Mouse (Mus musculus): ENCODE data around the gene Ildr2. TPM values are rescaled to one million over a fixed set of nuclear protein-coding genes. Genes with fewer than 3 reads are reported as not detected.

Ildr2 gene
- polyA plus RNA-seq, 1 experiment: not detected

DNA sequence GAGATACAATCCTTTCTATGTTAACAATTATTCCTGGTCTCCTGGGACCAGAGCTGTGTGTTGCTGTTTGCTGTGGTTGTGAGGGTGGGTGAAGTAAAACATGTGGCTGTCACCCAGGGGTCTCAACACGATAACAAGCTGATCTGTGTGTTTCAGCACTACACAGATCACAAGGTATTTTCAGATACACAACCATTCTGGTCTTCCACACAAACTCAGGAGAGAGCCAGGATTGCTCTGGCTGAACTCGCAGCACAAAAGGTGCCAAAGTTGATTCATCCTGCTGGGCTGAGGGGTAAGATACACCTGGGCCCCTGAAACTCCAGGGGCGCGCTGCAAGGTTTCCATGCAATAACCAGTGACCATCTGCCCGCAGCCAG is 54.5 kb downstream of the Ildr2 start:
- no peaks in the 10 kb centered on the region for H3K4me1 ChIP-seq (ENCODE audit: control insufficient read depth, insufficient read depth, low read length)
- TF ChIP-seq POLR2A (IDR thresholded peaks at IDR 0.05; ENCODE audit: borderline replicate concordance, control insufficient read depth, low read depth, low read length): no peak
- no peak for TF ChIP-seq CTCF (IDR thresholded peaks at IDR 0.05; ENCODE audit: control insufficient read depth, insufficient read depth, low read length)
- no peak overlapping the region for H3K27ac ChIP-seq (ENCODE audit: control insufficient read depth, insufficient read depth, low read depth, low read length, poor library complexity)
- WGBS: 16% methylated on average over 5 of the region's 5 CpGs
- H3K4me3 ChIP-seq (replicated peaks; ENCODE audit: control insufficient read depth, low read depth, low read length): no peak overlapping the region

DNA sequence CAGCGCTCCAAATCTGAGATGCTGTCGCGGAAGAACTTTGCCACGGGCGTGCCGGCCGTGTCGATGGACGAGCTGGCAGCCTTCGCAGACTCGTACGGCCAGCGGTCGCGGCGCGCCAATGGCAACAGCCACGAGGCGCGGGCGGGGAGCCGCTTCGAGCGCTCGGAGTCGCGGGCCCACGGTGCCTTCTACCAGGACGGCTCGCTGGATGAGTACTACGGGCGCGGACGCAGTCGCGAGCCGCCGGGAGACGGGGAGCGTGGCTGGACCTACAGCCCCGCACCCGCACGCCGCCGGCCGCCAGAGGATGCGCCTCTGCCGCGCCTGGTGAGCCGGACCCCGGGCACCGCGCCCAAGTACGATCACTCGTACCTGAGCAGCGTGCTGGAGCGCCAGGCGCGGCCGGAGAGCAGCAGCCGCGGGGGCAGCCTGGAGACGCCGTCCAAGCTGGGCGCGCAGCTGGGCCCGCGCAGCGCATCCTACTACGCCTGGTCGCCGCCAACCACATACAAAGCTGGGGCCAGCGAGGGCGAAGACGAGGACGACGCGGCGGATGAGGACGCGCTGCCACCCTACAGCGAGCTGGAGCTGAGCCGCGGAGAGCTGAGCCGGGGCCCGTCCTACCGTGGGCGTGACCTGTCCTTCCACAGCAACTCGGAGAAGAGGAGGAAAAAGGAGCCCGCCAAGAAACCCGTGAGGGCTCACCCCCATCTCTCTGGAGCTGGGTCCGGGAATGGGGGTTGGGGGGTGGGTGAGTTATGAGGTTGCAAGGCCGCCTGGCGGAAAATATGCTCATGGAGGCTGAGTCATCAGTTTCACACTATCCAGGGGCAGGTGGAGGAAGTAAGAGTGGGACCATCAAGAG is 55.1 kb downstream of the Ildr2 start:
- H3K4me3 ChIP-seq (replicated peaks; ENCODE audit: control insufficient read depth, low read depth, low read length): no peak overlapping the region
- H3K27ac ChIP-seq (ENCODE audit: control insufficient read depth, insufficient read depth, low read depth, low read length, poor library complexity): no peak overlapping the region
- H3K4me1 ChIP-seq (ENCODE audit: control insufficient read depth, insufficient read depth, low read length): no peaks in the 10 kb centered on the region
- WGBS: 2% methylated on average over 94 of the region's 94 CpGs
- TF ChIP-seq POLR2A (IDR thresholded peaks at IDR 0.05; ENCODE audit: borderline replicate concordance, control insufficient read depth, low read depth, low read length) (no peak), CTCF (IDR thresholded peaks at IDR 0.05; ENCODE audit: control insufficient read depth, insufficient read depth, low read length) (no peak)

DNA sequence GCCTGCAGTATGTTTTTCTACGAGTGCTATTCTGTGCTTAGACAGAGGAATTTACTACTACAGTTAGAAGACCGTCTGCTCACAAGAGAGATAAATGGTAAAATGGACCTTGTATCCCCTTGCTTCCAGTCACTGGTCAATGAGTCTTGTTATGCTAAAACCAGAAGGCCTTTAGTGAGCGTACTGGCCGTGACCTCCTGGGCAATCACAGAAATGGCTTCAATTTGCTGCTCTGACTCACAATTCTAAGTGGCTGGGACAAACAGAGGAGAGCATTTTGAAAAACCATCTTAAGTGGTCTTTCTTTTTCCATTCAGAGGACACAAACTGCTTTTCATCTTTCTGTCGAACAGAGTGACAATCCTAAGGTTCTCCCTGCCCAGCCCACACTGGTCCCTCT is 57.2 kb downstream of the Ildr2 start:
- Histone ChIP-seq H3K4me3 (replicated peaks; ENCODE audit: control insufficient read depth, low read depth, low read length) (no peak overlapping the region), H3K4me1 (ENCODE audit: control insufficient read depth, insufficient read depth, low read length) (no peaks in the 10 kb centered on the region), H3K27ac (ENCODE audit: control insufficient read depth, insufficient read depth, low read depth, low read length, poor library complexity) (no peak overlapping the region)
- TF ChIP-seq POLR2A (IDR thresholded peaks at IDR 0.05; ENCODE audit: borderline replicate concordance, control insufficient read depth, low read depth, low read length) (no peak), CTCF (IDR thresholded peaks at IDR 0.05; ENCODE audit: control insufficient read depth, insufficient read depth, low read length) (no peak)
- WGBS: 69% methylated on average over 5 of the region's 5 CpGs

DNA sequence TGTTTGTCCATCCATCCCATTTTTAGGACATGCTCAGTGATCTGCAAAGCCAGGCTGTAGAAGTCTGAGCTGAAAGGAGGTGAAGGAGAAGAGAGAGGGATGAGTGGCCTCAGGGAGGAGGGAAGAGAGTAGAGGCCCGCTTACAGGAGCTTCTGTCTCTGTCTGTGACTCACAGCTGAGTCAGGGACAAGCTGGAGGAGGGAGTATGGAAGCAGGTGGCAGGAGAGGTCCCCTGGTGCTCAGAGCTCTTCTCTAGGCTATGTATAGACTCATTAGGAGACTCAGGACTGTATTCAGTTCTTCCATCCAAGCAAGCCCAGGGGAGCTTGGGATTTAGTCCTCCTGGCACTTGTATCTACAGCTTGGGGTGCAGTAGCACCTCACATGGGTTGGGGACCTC is 59.7 kb downstream of the Ildr2 start:
- 67% methylated on average over 1 of the region's 1 CpGs for WGBS
- no peak overlapping the region for H3K27ac ChIP-seq (ENCODE audit: control insufficient read depth, insufficient read depth, low read depth, low read length, poor library complexity)
- no peaks in the 10 kb centered on the region for H3K4me1 ChIP-seq (ENCODE audit: control insufficient read depth, insufficient read depth, low read length)
- no peak overlapping the region for H3K4me3 ChIP-seq (replicated peaks; ENCODE audit: control insufficient read depth, low read depth, low read length)
- TF ChIP-seq CTCF (IDR thresholded peaks at IDR 0.05; ENCODE audit: control insufficient read depth, insufficient read depth, low read length) (no peak), POLR2A (IDR thresholded peaks at IDR 0.05; ENCODE audit: borderline replicate concordance, control insufficient read depth, low read depth, low read length) (no peak)

DNA sequence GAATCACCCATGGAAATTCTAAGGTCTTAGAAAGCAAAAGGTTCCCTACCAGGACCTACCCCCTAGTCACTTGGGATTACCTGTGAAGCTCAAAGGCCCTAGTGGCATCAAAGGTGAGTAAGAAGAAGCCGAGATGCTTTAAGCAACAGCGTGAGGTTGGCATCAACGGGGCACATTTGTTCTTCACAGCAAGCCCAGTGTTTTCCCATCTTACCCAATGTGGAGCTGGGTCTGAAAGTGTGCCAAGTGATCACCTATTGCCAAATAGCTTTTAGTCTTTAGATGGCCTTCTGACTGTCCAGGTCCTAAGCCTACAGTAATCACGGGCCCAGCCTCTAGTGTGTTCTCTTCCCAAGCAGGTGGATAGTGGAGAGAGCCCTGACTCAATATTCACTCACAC is 61.8 kb downstream of the Ildr2 start:
- H3K4me1 ChIP-seq (ENCODE audit: control insufficient read depth, insufficient read depth, low read length): no peaks in the 10 kb centered on the region
- TF ChIP-seq POLR2A (IDR thresholded peaks at IDR 0.05; ENCODE audit: borderline replicate concordance, control insufficient read depth, low read depth, low read length): no peak
- no peak for TF ChIP-seq CTCF (IDR thresholded peaks at IDR 0.05; ENCODE audit: control insufficient read depth, insufficient read depth, low read length)
- H3K27ac ChIP-seq (ENCODE audit: control insufficient read depth, insufficient read depth, low read depth, low read length, poor library complexity): no peak overlapping the region
- H3K4me3 ChIP-seq (replicated peaks; ENCODE audit: control insufficient read depth, low read depth, low read length): no peak overlapping the region
- 67% methylated on average over 4 of the region's 4 CpGs for WGBS

DNA sequence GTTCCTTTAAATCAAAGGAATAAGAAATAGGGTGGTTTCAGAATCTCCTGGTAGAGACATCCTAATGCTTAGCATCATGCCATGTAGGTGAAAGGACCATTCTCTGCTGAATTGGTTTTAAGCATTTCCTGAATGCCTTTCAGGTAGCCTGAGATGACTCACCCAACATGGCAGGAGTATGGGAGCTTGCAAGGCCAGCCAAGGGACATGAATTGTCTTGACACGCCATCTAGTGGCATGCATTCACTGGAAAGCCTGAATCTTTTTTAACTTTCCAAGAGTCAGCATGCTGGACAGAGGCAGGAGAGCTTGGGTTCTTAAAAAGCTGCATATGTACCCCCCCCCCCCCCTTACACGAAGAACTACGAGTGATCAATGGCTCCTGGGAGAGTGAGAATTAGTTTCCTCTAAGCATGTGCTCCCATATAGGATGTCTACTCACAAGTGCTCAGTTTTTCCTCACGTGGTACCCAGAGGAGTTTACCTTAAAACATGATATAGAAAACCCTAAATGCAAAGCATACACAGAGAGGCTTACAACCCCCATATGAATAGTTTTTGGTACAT is 65.3 kb downstream of the Ildr2 start:
- Histone ChIP-seq H3K27ac (ENCODE audit: control insufficient read depth, insufficient read depth, low read depth, low read length, poor library complexity) (no peak overlapping the region), H3K4me1 (ENCODE audit: control insufficient read depth, insufficient read depth, low read length) (no peaks in the 10 kb centered on the region), H3K4me3 (replicated peaks; ENCODE audit: control insufficient read depth, low read depth, low read length) (no peak overlapping the region)
- WGBS: 14% methylated on average over 4 of the region's 4 CpGs
- TF ChIP-seq POLR2A (IDR thresholded peaks at IDR 0.05; ENCODE audit: borderline replicate concordance, control insufficient read depth, low read depth, low read length) (no peak), CTCF (IDR thresholded peaks at IDR 0.05; ENCODE audit: control insufficient read depth, insufficient read depth, low read length) (no peak)

DNA sequence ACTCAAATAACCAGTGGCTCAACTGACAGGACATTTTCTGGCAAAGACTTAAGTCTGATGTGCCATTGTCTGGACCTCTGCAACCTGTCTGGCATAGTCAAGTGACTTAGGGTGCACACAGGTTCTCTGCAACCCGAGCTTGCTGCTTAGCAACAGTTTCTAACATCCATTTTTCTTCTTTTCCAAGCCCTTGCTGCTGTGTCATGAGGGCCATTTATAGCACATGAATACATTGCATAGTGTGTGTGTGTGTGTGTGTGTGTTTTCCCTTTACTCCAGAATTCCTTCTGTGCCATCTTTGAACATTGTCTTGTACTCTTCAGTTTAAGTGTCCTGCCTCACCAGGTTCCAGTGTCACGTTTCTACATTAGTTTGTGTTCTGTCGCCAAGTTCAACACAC is 72.5 kb downstream of the Ildr2 start:
- H3K4me1 ChIP-seq (ENCODE audit: control insufficient read depth, insufficient read depth, low read length): no peaks in the 10 kb centered on the region; the same call in 1 of the 2 replicates
- 72% methylated on average over 3 of the region's 3 CpGs for WGBS
- H3K4me3 ChIP-seq (replicated peaks; ENCODE audit: control insufficient read depth, low read depth, low read length): no peak overlapping the region
- no peak overlapping the region for H3K27ac ChIP-seq (ENCODE audit: control insufficient read depth, insufficient read depth, low read depth, low read length, poor library complexity)
- TF ChIP-seq POLR2A (IDR thresholded peaks at IDR 0.05; ENCODE audit: borderline replicate concordance, control insufficient read depth, low read depth, low read length) (no peak), CTCF (IDR thresholded peaks at IDR 0.05; ENCODE audit: control insufficient read depth, insufficient read depth, low read length) (no peak)

DNA sequence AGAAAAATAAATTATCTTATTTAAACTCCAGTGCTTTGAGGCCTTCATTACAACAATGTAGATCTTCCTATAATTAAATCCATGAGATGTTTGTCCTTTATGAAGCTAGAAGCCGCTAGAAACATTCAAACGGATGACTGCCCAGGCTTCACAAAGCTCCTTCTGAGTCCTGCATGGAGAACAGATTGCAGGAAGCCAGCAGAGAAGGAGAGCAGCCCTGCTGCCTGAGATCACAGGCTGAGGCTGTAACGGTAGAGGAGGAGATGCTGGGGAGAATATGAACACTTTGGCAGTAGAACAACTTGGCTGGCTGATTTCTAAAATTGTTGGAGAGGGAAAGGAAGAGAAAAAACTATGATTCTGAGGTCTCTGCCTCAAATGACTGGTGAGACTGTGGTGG is 76.8 kb downstream of the Ildr2 start:
- Histone ChIP-seq H3K27ac (ENCODE audit: control insufficient read depth, insufficient read depth, low read depth, low read length, poor library complexity) (no peak overlapping the region), H3K4me1 (ENCODE audit: control insufficient read depth, insufficient read depth, low read length) (no peaks in the 10 kb centered on the region; the same call in 1 of the 2 replicates), H3K4me3 (replicated peaks; ENCODE audit: control insufficient read depth, low read depth, low read length) (no peak overlapping the region)
- no peak for TF ChIP-seq POLR2A (IDR thresholded peaks at IDR 0.05; ENCODE audit: borderline replicate concordance, control insufficient read depth, low read depth, low read length)
- no peak for TF ChIP-seq CTCF (IDR thresholded peaks at IDR 0.05; ENCODE audit: control insufficient read depth, insufficient read depth, low read length)
- 68% methylated on average over 3 of the region's 3 CpGs for WGBS
